Mouse (Mus musculus) lung, adult 10 weeks (tissue): ENCODE measurements around the gene Ankib1. TPM values are rescaled to one million over a fixed set of nuclear protein-coding genes. Genes with fewer than 3 reads are reported as not detected.

Experiments
- polyA plus RNA-seq: library from polyadenylated mRNA; stranded (reverse); fragments of 350-450 nt; fragmentation: Illumina TruSeq; extraction: RNeasy Lipid Tissue Mini Kit (QIAGEN cat#74804); gene quantifications from one replicate; pipeline ENCODE4 v1.2.3, GENCODE M21; 2014; ENCODE audit warnings: low read depth, low replicate concordance; ENCODE audit not compliant: insufficient read depth

The Ankib1 gene
- polyA plus RNA-seq: 7.2 TPM

GRCm38 (mm10) chr5:3802433-3803291 lies at the start of gene Ankib1, which contains the start of gene Krit1:
TSS of gene Ankib1 (minus strand) at chr5:3802925.
TSS of gene Krit1 (plus strand) at chr5:3803184.

DNA sequence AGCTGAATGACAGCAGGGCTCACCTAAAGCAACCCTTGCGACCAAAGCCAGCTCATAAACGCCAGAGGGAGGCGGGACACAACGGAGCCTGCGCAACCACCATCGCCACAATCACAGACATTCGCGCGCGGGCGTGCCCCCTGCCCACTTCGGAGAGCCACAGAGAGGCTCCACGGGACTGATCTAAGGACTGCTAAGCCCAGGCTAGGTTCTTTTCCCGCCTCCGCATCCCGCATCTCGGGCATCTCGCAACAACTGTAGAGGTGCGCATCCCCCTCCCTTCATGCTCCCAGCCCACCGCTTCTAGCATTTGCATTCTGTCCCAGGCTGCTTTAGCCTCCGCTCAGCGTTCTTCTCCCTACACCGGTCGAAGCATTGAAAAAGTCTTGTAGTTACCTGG lies 42.3 kb upstream of the Ankib1 start, which contains the start of gene Lrrd1:
Gene Lrrd1, plus strand, starts transcription at position 148 of the 400 bp plus-strand sequence.

GRCm38 (mm10) chr5:3657085-3657484 lies 145.6 kb downstream of the Ankib1 start, which contains the start of gene Gatad1:
TSS of gene Gatad1 (minus strand) at chr5:3657185.

DNA sequence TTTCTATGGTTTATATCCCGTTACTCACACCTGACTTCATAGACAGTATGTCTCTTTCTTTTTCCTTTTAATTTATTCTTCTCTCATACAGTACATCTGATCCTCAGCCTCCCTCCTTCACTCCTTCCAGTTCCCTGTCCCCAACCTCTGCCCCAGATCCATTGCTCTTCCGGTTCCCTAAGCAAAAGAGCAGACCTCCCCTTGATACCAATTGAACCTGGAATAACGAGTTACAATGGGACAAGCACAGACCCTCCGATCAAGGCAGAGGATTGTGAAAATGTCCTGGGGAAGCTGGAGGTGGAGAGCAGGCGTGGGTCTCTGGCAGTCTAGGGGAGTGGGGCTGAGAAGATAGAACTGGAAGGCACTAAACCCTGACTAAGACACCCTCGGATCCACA lies 151.8 kb downstream of the Ankib1 start, which contains the start of gene Tmbim7:
Gene Tmbim7, plus strand, starts transcription at position 301 of the 400 bp plus-strand sequence.

Other genes starting within 250 kb of the Ankib1 start
- gene 1700109H08Rik, start 231.4 kb downstream of the Ankib1 start, polyA plus RNA-seq: 0.38 TPM
- 6.1 TPM for gene Pex1, start 206.9 kb downstream of the Ankib1 start, polyA plus RNA-seq
- gene Rbm48, start 206.3 kb downstream of the Ankib1 start, polyA plus RNA-seq: 5.1 TPM
- not detected for gene Tmbim7, start 151.7 kb downstream of the Ankib1 start, polyA plus RNA-seq
- gene Gatad1, start 145.7 kb downstream of the Ankib1 start, polyA plus RNA-seq: 58.6 TPM
- 13.6 TPM for gene Krit1, start 259 bp upstream of the Ankib1 start, polyA plus RNA-seq
- gene Lrrd1, start 42.2 kb upstream of the Ankib1 start, polyA plus RNA-seq: 0.08 TPM
- 4.6 TPM for gene Mterf1a, start 91.0 kb upstream of the Ankib1 start, polyA plus RNA-seq
- 8.1 TPM for gene Akap9, start 125.1 kb upstream of the Ankib1 start, polyA plus RNA-seq